Mouse (Mus musculus) layer of hippocampus, postnatal 25 days (tissue): ENCODE results near the gene Theg. TPM values are rescaled to one million over a fixed set of nuclear protein-coding genes. Genes with fewer than 3 reads are reported as not detected.

ENCODE experiments used
- microRNA-seq, 2 experiments: library from miRNA; unstranded; fragments of <30 nt; microRNA quantifications; one replicate each; pipeline ENCODE4 v1.2.0; 2021
- total RNA-seq, 2 experiments: library from RNA; stranded (reverse); gene quantifications; 2 replicates each; pipeline ENCODE4 v1.2.3; 2021

The Theg gene
- total RNA-seq, 2 experiments from 2014 or later: 0.44 TPM; not detected in 1

Small RNA genes lying within 50 kb of the gene (microRNA-seq; reads per million reads assigned to microRNA genes)
- 0.18 to 0.60 reads per million in 2 experiments for gene Mir6909

Other genes with a start within 250 kb of the Theg start
- gene Vmn2r82, start 230.8 kb downstream of the Theg start, total RNA-seq: not detected
- not detected for gene Vmn2r83, start 118.6 kb downstream of the Theg start, total RNA-seq
- 1 to 10 TPM; 5.3 to 6.9 TPM for gene Plpp2, start 53.5 kb downstream of the Theg start, total RNA-seq
- gene Mier2, start 32.1 kb downstream of the Theg start, total RNA-seq: 10 to 100 TPM; 53.2 to 56.4 TPM
- 10 to 100 TPM; 12.1 to 12.3 TPM for gene C2cd4c, start 26.7 kb upstream of the Theg start, total RNA-seq
- 10 to 100 TPM; 39.2 to 48.2 TPM for gene Shc2, start 50.6 kb upstream of the Theg start, total RNA-seq
- under 1 TPM in 1 of 2 experiments, not detected in 1; 0.22 TPM for gene Odf3l2, start 58.4 kb upstream of the Theg start, total RNA-seq
- gene Madcam1, start 77.2 kb upstream of the Theg start, total RNA-seq: not detected
- gene Tpgs1, start 82.0 kb upstream of the Theg start, total RNA-seq: 10 to 100 TPM; 74.9 to 79.7 TPM
- 10 to 100 TPM; 67.1 to 77.7 TPM for gene Cdc34, start 94.9 kb upstream of the Theg start, total RNA-seq
- gene Gzmm, start 101.7 kb upstream of the Theg start, total RNA-seq: 1 to 10 TPM; 2.4 to 3.1 TPM
- gene Bsg, start 117.2 kb upstream of the Theg start, total RNA-seq: 100 to 1,000 TPM; 610 to 665 TPM
- gene Hcn2, start 129.3 kb upstream of the Theg start, total RNA-seq: 100 to 1,000 TPM; 108 to 110 TPM
- 10 to 100 TPM; 39.2 to 44.6 TPM for gene Polrmt, start 159.2 kb upstream of the Theg start, total RNA-seq
- 1 to 10 TPM; 1.0 to 1.5 TPM for gene Fgf22, start 167.7 kb upstream of the Theg start, total RNA-seq
- gene Rnf126, start 179.6 kb upstream of the Theg start, total RNA-seq: 10 to 100 TPM; 82.7 to 92.9 TPM
- 1 to 10 TPM; 1.2 to 2.1 TPM for gene Fstl3, start 189.9 kb upstream of the Theg start, total RNA-seq
- gene Prss57, start 203.6 kb upstream of the Theg start, total RNA-seq: under 1 TPM; 0.30 to 0.33 TPM
- gene Palm, start 206.2 kb upstream of the Theg start, total RNA-seq: 100 to 1,000 TPM; 307 to 325 TPM
- gene Misp, start 233.7 kb upstream of the Theg start, total RNA-seq: under 1 TPM; 0.66 to 0.89 TPM